Mouse (Mus musculus): ENCODE measurements at regions not wholly inside any gene's neighbourhood (a gene's known extent, or its start where the extent isn't known, plus 50 kb on each side); places are given as distances from the start of the nearest gene placed in this dataset.

DNA sequence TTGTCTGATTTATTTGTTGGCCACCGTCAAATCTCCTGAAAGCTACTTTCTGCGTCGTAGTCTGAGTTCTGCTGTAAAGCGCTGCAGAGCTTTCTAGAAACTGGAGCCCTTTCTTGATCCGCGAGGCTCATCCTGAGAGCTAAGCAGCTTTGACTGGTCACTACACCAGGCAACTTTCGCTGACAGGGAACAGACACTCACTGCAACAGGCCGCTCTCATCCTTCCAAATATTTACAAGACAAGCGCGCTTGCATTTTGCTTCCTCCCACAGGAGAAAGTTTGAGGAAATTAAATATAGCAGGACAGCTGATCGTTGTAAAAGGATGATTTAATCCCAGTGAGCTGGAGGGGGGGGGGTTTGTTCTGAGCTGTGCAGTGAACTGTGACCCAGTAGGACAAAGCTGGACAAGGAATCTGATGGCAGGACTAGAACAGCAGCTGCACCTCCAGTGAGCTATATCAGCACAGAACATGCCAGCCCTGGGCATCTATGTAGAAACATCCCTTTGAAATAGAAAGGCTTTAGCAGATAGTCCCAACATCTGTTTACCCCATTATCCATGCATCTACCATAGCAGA is 85.4 kb upstream of the Gas1 start:
- TF ChIP-seq CTCF (IDR thresholded peaks at IDR 0.05; ENCODE audit: low read depth), result no peak
- H3K4me2 ChIP-seq (ENCODE audit: low read depth, low read length), result no peak overlapping the region
- no peak for DNase-seq (ENCODE audit: low spot score)
- no peaks in the 10 kb centered on the region for H3K36me3 ChIP-seq (ENCODE audit: insufficient read depth, low read length)
- H3K27ac ChIP-seq, result no peak overlapping the region
- no peak for ATAC-seq
- no peaks in the 10 kb centered on the region for H3K9me3 ChIP-seq (ENCODE audit: low read length)
- H3K4me1 ChIP-seq (ENCODE audit: insufficient read depth, low read length), result no peaks in the 10 kb centered on the region
- 85% methylated on average over 11 of the region's 11 CpGs for WGBS
- no peaks in the 10 kb centered on the region for H3K27me3 ChIP-seq (ENCODE audit: insufficient read depth, low read length)
- H3K9ac ChIP-seq (replicated peaks; ENCODE audit: low read length), result no peak overlapping the region
- no peak overlapping the region for H3K4me3 ChIP-seq (ENCODE audit: low read length)

- Histone ChIP-seq H3K27ac (no peak overlapping the region), H3K36me3 (ENCODE audit: insufficient read depth, low read length) (no peaks in the 10 kb centered on the region), H3K9me3 (ENCODE audit: low read length) (no peaks in the 10 kb centered on the region), H3K4me1 (ENCODE audit: insufficient read depth, low read length) (no peaks in the 10 kb centered on the region), H3K4me3 (ENCODE audit: low read length) (no peak overlapping the region), H3K4me2 (ENCODE audit: low read depth, low read length) (no peak overlapping the region), H3K9ac (replicated peaks; ENCODE audit: low read length) (no peak overlapping the region), H3K27me3 (ENCODE audit: insufficient read depth, low read length) (no peaks in the 10 kb centered on the region)
- no peak for ATAC-seq
- DNase-seq (ENCODE audit: low spot score), result no peak
- 88% methylated on average over 4 of the region's 4 CpGs for WGBS
- TF ChIP-seq CTCF (IDR thresholded peaks at IDR 0.05; ENCODE audit: low read depth), result no peak
Observed at GRCm38 (mm10) chr13:60264504-60264903, 87.3 kb upstream of the Gas1 start.

DNA sequence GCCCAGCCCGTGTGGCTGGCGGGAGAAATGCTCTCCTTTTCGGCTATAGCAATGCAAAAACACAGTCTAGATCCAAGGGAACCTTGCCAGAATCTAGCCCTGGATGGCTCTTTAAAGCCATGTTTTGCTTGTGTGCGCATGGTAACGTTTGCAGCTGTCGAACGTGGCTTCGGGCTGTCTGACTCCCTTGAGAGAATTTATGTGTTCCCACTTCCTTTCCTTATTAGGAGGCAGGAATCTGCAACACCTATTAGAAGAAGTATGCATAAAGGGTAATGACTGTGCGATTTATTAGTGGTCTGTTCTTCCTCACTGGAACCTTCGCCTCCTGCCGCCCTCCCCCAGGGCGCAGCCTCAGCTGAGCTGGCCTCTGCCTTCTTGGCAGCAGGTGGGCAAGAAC is 90.4 kb upstream of the Gas1 start:
- TF ChIP-seq CTCF (IDR thresholded peaks at IDR 0.05; ENCODE audit: low read depth), result no peak
- H3K4me1 ChIP-seq (ENCODE audit: insufficient read depth, low read length), result no peaks in the 10 kb centered on the region
- H3K27ac ChIP-seq, result no peak overlapping the region
- no peaks in the 10 kb centered on the region for H3K36me3 ChIP-seq (ENCODE audit: insufficient read depth, low read length)
- ATAC-seq (peak; percentile 59), DNase-seq (ENCODE audit: low spot score) (peak; percentile 77)
- no peak overlapping the region for H3K4me2 ChIP-seq (ENCODE audit: low read depth, low read length)
- H3K4me3 ChIP-seq (ENCODE audit: low read length), result no peak overlapping the region
- H3K9me3 ChIP-seq (ENCODE audit: low read length), result no peaks in the 10 kb centered on the region
- no peak overlapping the region for H3K9ac ChIP-seq (replicated peaks; ENCODE audit: low read length)
- no peaks in the 10 kb centered on the region for H3K27me3 ChIP-seq (ENCODE audit: insufficient read depth, low read length)
- WGBS, result 22% methylated on average over 12 of the region's 12 CpGs

- no peaks in the 10 kb centered on the region for H3K27me3 ChIP-seq (ENCODE audit: insufficient read depth, low read length)
- H3K9me3 ChIP-seq (ENCODE audit: low read length), result no peaks in the 10 kb centered on the region
- 79% methylated on average over 11 of the region's 11 CpGs for WGBS
- H3K9ac ChIP-seq (replicated peaks; ENCODE audit: low read length), result no peak overlapping the region
- TF ChIP-seq CTCF (IDR thresholded peaks at IDR 0.05; ENCODE audit: low read depth), result no peak
- DNase-seq (ENCODE audit: low spot score), result no peak
- no peak overlapping the region for H3K27ac ChIP-seq
- no peaks in the 10 kb centered on the region for H3K4me1 ChIP-seq (ENCODE audit: insufficient read depth, low read length)
- H3K4me3 ChIP-seq (ENCODE audit: low read length), result no peak overlapping the region
- no peaks in the 10 kb centered on the region for H3K36me3 ChIP-seq (ENCODE audit: insufficient read depth, low read length)
- no peak overlapping the region for H3K4me2 ChIP-seq (ENCODE audit: low read depth, low read length)
- no peak for ATAC-seq
Observed at GRCm38 (mm10) chr13:60268256-60268655, 91.1 kb upstream of the Gas1 start.

- H3K36me3 ChIP-seq (ENCODE audit: insufficient read depth, low read length), result no peaks in the 10 kb centered on the region
- no peak overlapping the region for H3K9ac ChIP-seq (replicated peaks; ENCODE audit: low read length)
- WGBS, result 62% methylated on average over 9 of the region's 9 CpGs
- H3K4me3 ChIP-seq (ENCODE audit: low read length), result no peak overlapping the region
- no peak overlapping the region for H3K4me2 ChIP-seq (ENCODE audit: low read depth, low read length)
- no peaks in the 10 kb centered on the region for H3K9me3 ChIP-seq (ENCODE audit: low read length)
- H3K27ac ChIP-seq, result no peak overlapping the region
- H3K27me3 ChIP-seq (ENCODE audit: insufficient read depth, low read length), result no peaks in the 10 kb centered on the region
- H3K4me1 ChIP-seq (ENCODE audit: insufficient read depth, low read length), result no peaks in the 10 kb centered on the region
- ATAC-seq, result no peak
- no peak for TF ChIP-seq CTCF (IDR thresholded peaks at IDR 0.05; ENCODE audit: low read depth)
- no peak for DNase-seq (ENCODE audit: low spot score)
Observed at GRCm38 (mm10) chr13:60269406-60269841, 92.3 kb upstream of the Gas1 start.

DNA sequence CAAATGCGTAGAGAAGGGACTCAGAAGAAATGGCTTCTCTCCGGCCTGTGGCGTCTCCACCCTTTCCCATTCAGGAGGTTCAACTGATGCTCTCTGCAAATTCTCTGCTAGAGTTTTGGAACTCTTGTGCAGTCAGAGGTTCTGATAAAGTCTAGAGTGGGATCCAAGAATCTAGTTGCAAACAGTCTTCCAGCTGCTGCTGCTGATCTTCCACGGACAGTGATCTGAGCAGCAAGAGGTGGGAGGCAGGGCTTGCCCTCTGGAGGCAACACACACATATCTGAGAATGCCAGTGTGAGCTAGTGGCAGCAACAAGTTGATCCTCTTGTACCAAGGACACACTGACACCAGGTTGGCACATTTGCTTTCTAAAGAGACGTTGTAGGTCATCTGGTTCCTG is 93.4 kb upstream of the Gas1 start:
- DNase-seq (ENCODE audit: low spot score) (no peak), ATAC-seq (no peak)
- Histone ChIP-seq H3K9ac (replicated peaks; ENCODE audit: low read length) (no peak overlapping the region), H3K4me3 (ENCODE audit: low read length) (no peak overlapping the region), H3K4me2 (ENCODE audit: low read depth, low read length) (no peak overlapping the region), H3K27ac (no peak overlapping the region), H3K36me3 (ENCODE audit: insufficient read depth, low read length) (no peaks in the 10 kb centered on the region), H3K9me3 (ENCODE audit: low read length) (no peaks in the 10 kb centered on the region), H3K4me1 (ENCODE audit: insufficient read depth, low read length) (no peaks in the 10 kb centered on the region), H3K27me3 (ENCODE audit: insufficient read depth, low read length) (no peaks in the 10 kb centered on the region)
- TF ChIP-seq CTCF (IDR thresholded peaks at IDR 0.05; ENCODE audit: low read depth), result no peak
- WGBS, result 83% methylated on average over 5 of the region's 5 CpGs

DNA sequence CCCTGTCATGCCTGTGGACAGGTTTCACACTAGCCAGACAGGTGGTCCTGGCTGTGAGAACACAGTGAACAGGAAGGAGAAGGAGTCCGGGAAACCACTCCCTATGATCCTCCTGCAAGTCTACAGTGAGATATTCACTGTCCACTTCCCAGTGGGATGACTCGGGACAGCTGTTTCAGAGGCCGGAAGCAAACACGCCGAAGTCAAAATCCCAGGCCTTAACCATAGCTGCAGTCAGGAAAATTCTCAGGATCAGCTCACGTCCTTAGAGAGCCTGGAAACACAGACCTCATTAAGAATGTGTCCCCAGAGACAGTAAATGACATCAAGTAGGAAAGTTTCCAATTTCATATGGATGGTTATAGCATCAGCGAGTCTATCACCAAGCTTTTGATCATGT is 96.2 kb upstream of the Gas1 start:
- no peaks in the 10 kb centered on the region for H3K9me3 ChIP-seq (ENCODE audit: low read length)
- no peak for DNase-seq (ENCODE audit: low spot score)
- H3K36me3 ChIP-seq (ENCODE audit: insufficient read depth, low read length), result no peaks in the 10 kb centered on the region
- H3K27ac ChIP-seq, result no peak overlapping the region
- H3K4me2 ChIP-seq (ENCODE audit: low read depth, low read length), result no peak overlapping the region
- H3K27me3 ChIP-seq (ENCODE audit: insufficient read depth, low read length), result no peaks in the 10 kb centered on the region
- H3K4me3 ChIP-seq (ENCODE audit: low read length), result no peak overlapping the region
- ATAC-seq, result no peak
- H3K4me1 ChIP-seq (ENCODE audit: insufficient read depth, low read length), result no peaks in the 10 kb centered on the region
- TF ChIP-seq CTCF (IDR thresholded peaks at IDR 0.05; ENCODE audit: low read depth), result no peak
- WGBS, result 80% methylated on average over 7 of the region's 7 CpGs
- no peak overlapping the region for H3K9ac ChIP-seq (replicated peaks; ENCODE audit: low read length)

All from hindbrain, postnatal 0 days (tissue).